Mouse (Mus musculus) forebrain, embryonic 11.5 days (tissue): ENCODE measurements around the gene Tecpr1. TPM values are rescaled to one million over a fixed set of nuclear protein-coding genes. Genes with fewer than 3 reads are reported as not detected.

Experiments used
- ATAC-seq: fragments of 200-750 bp; cut with Nextera tagmentation; replicated peaks from 2 replicates; pipeline ENCODE4 v1.8.0; 2017; ENCODE audit warnings: moderate TSS enrichment; ENCODE audit not compliant: low FRiP score
- DNase-seq: peaks from one replicate; pipeline ENCODE4 v3.0.0-alpha.2; 2017; ENCODE audit warnings: low spot score
- H3K27ac ChIP-seq: fragments of 300-500 bp; sonication (generic); 2 replicates; pipeline ENCODE4 v1.5.1; 2014; ENCODE audit warnings: low read depth, low read length
- H3K27me3 ChIP-seq: fragments of 300-500 bp; sonication (generic); 2 replicates; pipeline ENCODE4 v1.6.1; 2014; ENCODE audit warnings: mild to moderate bottlenecking, low read length, mixed read lengths; ENCODE audit not compliant: control insufficient read depth, insufficient read depth
- H3K36me3 ChIP-seq: fragments of 300-500 bp; sonication (generic); 2 replicates; pipeline ENCODE4 v1.6.1; 2014; ENCODE audit warnings: mild to moderate bottlenecking, low read length, moderate library complexity, mixed read lengths; ENCODE audit not compliant: control insufficient read depth, insufficient read depth
- H3K4me1 ChIP-seq: fragments of 300-500 bp; sonication (generic); replicated peaks from 2 replicates; pipeline ENCODE4 v1.6.1; 2014; ENCODE audit warnings: low read length, mixed read lengths; ENCODE audit not compliant: control insufficient read depth, insufficient read depth
- H3K4me2 ChIP-seq: fragments of 300-500 bp; sonication (generic); 2 replicates; pipeline ENCODE4 v1.6.1; 2014; ENCODE audit warnings: low read depth, mild to moderate bottlenecking, low read length, moderate library complexity, mixed read lengths; ENCODE audit not compliant: severe bottlenecking
- H3K4me3 ChIP-seq: fragments of 300-500 bp; sonication (generic); 2 replicates; pipeline ENCODE4 v1.5.1; 2014; ENCODE audit warnings: low read depth, low read length
- H3K9ac ChIP-seq: fragments of 300-500 bp; sonication (generic); 2 replicates; pipeline ENCODE4 v1.6.1; 2014; ENCODE audit warnings: low read length
- H3K9me3 ChIP-seq: fragments of 300-500 bp; sonication (generic); 2 replicates; pipeline ENCODE4 v1.6.1; 2016; ENCODE audit warnings: low read length, mixed read lengths; ENCODE audit not compliant: control insufficient read depth
- WGBS: fragments of 180-500 bp; shearing (Covaris S2); extraction: QIAGEN DNeasy Blood & Tissue Kit; methylation state at CpG from one replicate; pipeline ENCODE4 v1.1.7; 2014; 5-methylcytosine and 5-hydroxymethylcytosine counted together
- polyA plus RNA-seq: library from polyadenylated mRNA; unstranded; fragments of >200 nt; fragmentation: Nextera tagmentation; extraction: Ambion mirVana; gene quantifications from 2 replicates; pipeline ENCODE4 v1.2.1, GENCODE M21; 2014

Tecpr1 gene
- polyA plus RNA-seq, 1 experiment from 2014 or later: 20.1 TPM

- Histone ChIP-seq H3K36me3 (no peaks in the 10 kb centered on the region), H3K4me2 (no peak overlapping the region), H3K4me3 (no peak overlapping the region), H3K27me3 (no peaks in the 10 kb centered on the region), H3K9ac (no peak overlapping the region), H3K27ac (no peak overlapping the region), H3K9me3 (peaks cover 3% of the 10 kb centered on the region; the same call in 1 of the 2 replicates), H3K4me1 (no peaks in the 10 kb centered on the region)
- ATAC-seq (no peak), DNase-seq (no peak)
- 77% methylated on average over 10 of the region's 10 CpGs for WGBS
Measured at GRCm38 (mm10) chr5:144247307-144247706, 23.9 kb upstream of the Tecpr1 start.

GRCm38 (mm10) chr5:144246669-144247068 lies 23.3 kb upstream of the Tecpr1 start:
- Histone ChIP-seq H3K4me3 (no peak overlapping the region), H3K4me1 (no peaks in the 10 kb centered on the region), H3K9me3 (peaks cover 3% of the 10 kb centered on the region; the same call in 1 of the 2 replicates), H3K9ac (no peak overlapping the region), H3K4me2 (no peak overlapping the region), H3K27ac (no peak overlapping the region), H3K27me3 (no peaks in the 10 kb centered on the region), H3K36me3 (no peaks in the 10 kb centered on the region)
- ATAC-seq (no peak), DNase-seq (no peak)
- 91% methylated on average over 7 of the region's 7 CpGs for WGBS

GRCm38 (mm10) chr5:144245592-144245991 lies 22.2 kb upstream of the Tecpr1 start:
- DNase-seq: no peak
- H3K9me3 ChIP-seq: peaks cover 3% of the 10 kb centered on the region; the same call in 1 of the 2 replicates
- no peak overlapping the region for H3K9ac ChIP-seq
- H3K36me3 ChIP-seq: no peaks in the 10 kb centered on the region
- no peaks in the 10 kb centered on the region for H3K27me3 ChIP-seq
- no peak overlapping the region for H3K4me2 ChIP-seq
- H3K27ac ChIP-seq: no peak overlapping the region
- WGBS: 60% methylated on average over 2 of the region's 2 CpGs
- no peak overlapping the region for H3K4me3 ChIP-seq
- ATAC-seq: no peak
- no peaks in the 10 kb centered on the region for H3K4me1 ChIP-seq

GRCm38 (mm10) chr5:144243901-144244487 lies 20.6 kb upstream of the Tecpr1 start, which contains the start of gene Bri3:
Gene Bri3, plus strand, starts transcription at chr5:144244437.
- Histone ChIP-seq H3K4me3 (no peak within 1 kb of the TSS), H3K27ac (no peak within 1 kb of the TSS), H3K4me1 (no peaks in the 10 kb centered on the region), H3K9me3 (no peaks in the 10 kb centered on the region), H3K9ac (no peak within 1 kb of the TSS), H3K4me2 (no peak within 1 kb of the TSS), H3K36me3 (no peaks in the 10 kb centered on the region), H3K27me3 (no peaks in the 10 kb centered on the region)
- DNase-seq (no peak), ATAC-seq (no peak)
- WGBS: 91% methylated on average over 7 of the region's 7 CpGs

- WGBS: 71% methylated on average over 1 of the region's 1 CpGs
- no peak for DNase-seq
- Histone ChIP-seq H3K4me1 (no peaks in the 10 kb centered on the region), H3K4me3 (no peak overlapping the region), H3K4me2 (no peak overlapping the region), H3K36me3 (no peaks in the 10 kb centered on the region), H3K9me3 (no peaks in the 10 kb centered on the region), H3K27ac (no peak overlapping the region), H3K9ac (no peak overlapping the region), H3K27me3 (no peaks in the 10 kb centered on the region)
- ATAC-seq: no peak
Measured at GRCm38 (mm10) chr5:144238969-144239368, 15.6 kb upstream of the Tecpr1 start.

GRCm38 (mm10) chr5:144234714-144235113 lies 11.3 kb upstream of the Tecpr1 start:
- ATAC-seq: no peak
- H3K9me3 ChIP-seq: no peaks in the 10 kb centered on the region

GRCm38 (mm10) chr5:144234222-144234621 lies 10.8 kb upstream of the Tecpr1 start:
- H3K4me2 ChIP-seq: no peak overlapping the region
- no peaks in the 10 kb centered on the region for H3K27me3 ChIP-seq
- no peaks in the 10 kb centered on the region for H3K9me3 ChIP-seq
- no peak overlapping the region for H3K9ac ChIP-seq
- no peaks in the 10 kb centered on the region for H3K36me3 ChIP-seq
- H3K27ac ChIP-seq: no peak overlapping the region
- 68% methylated on average over 6 of the region's 6 CpGs for WGBS
- ATAC-seq (no peak), DNase-seq (no peak)
- no peak overlapping the region for H3K4me3 ChIP-seq
- no peaks in the 10 kb centered on the region for H3K4me1 ChIP-seq

More at GRCm38 (mm10) chr5:144234714-144235113, 11.3 kb upstream of the Tecpr1 start:
- Histone ChIP-seq H3K4me3 (no peak overlapping the region), H3K36me3 (no peaks in the 10 kb centered on the region), H3K4me2 (no peak overlapping the region), H3K4me1 (no peaks in the 10 kb centered on the region), H3K9ac (no peak overlapping the region), H3K27me3 (no peaks in the 10 kb centered on the region), H3K27ac (no peak overlapping the region)
- 87% methylated on average over 7 of the region's 7 CpGs for WGBS
- DNase-seq: no peak

GRCm38 (mm10) chr5:144232531-144232930 lies 9.1 kb upstream of the Tecpr1 start:
- H3K27me3 ChIP-seq: no peaks in the 10 kb centered on the region
- H3K4me2 ChIP-seq: no peak overlapping the region
- DNase-seq (no peak), ATAC-seq (no peak)
- H3K36me3 ChIP-seq: no peaks in the 10 kb centered on the region
- 88% methylated on average over 5 of the region's 5 CpGs for WGBS
- H3K4me1 ChIP-seq: no peaks in the 10 kb centered on the region
- no peak overlapping the region for H3K4me3 ChIP-seq
- no peak overlapping the region for H3K27ac ChIP-seq
- no peaks in the 10 kb centered on the region for H3K9me3 ChIP-seq
- H3K9ac ChIP-seq: no peak overlapping the region

- 82% methylated on average over 1 of the region's 1 CpGs for WGBS
- H3K9me3 ChIP-seq: no peaks in the 10 kb centered on the region
- H3K4me3 ChIP-seq: no peak overlapping the region
- H3K4me2 ChIP-seq: no peak overlapping the region
- no peak for DNase-seq
- no peak overlapping the region for H3K27ac ChIP-seq
- H3K4me1 ChIP-seq: no peaks in the 10 kb centered on the region
- H3K9ac ChIP-seq: no peak overlapping the region
- no peaks in the 10 kb centered on the region for H3K27me3 ChIP-seq
- H3K36me3 ChIP-seq: no peaks in the 10 kb centered on the region
- ATAC-seq: no peak
Measured at GRCm38 (mm10) chr5:144231410-144231809, 8.0 kb upstream of the Tecpr1 start.
